Mouse (Mus musculus): Measurements from ENCODE around the gene Xlr.
"Not testable (repeated sequence)": the region's sequence is repeated elsewhere in the genome, so short reads cannot be mapped to it uniquely, and the experiment has no call there.

The Xlr gene

GRCm38 (mm10) chrX:53797519-53797918 lies at the start of gene Xlr:
Xlr (minus strand) TSS chrX:53797706.
- DNase-seq, result not testable (repeated sequence)

- peak; percentile 3 for DNase-seq
Measured at GRCm38 (mm10) chrX:53799074-53799473, 1.6 kb upstream of the Xlr start.

GRCm38 (mm10) chrX:53776276-53776675 lies 21.2 kb downstream of the Xlr start, which contains the start of gene Zfp36l3:
Zfp36l3 (minus strand) TSS chrX:53776394.
- DNase-seq, result no peak

- no peak for DNase-seq
Measured at GRCm38 (mm10) chrX:53757736-53758135, 39.8 kb downstream of the Xlr start, which contains the start of gene 1700013H16Rik. 1700013H16Rik (minus strand) TSS chrX:53757831.

- DNase-seq, result no peak
Measured at GRCm38 (mm10) chrX:53752851-53753250, 44.7 kb downstream of the Xlr start.

- DNase-seq, result no peak
Measured at GRCm38 (mm10) chrX:53728967-53729366, 68.5 kb downstream of the Xlr start.

Data from kidney, adult 9 months (tissue).